Mouse (Mus musculus) CH12.LX (cell line): ENCODE data around the gene Dnajb11. TPM values are rescaled to one million over a fixed set of nuclear protein-coding genes. Genes with fewer than 3 reads are reported as not detected.

Source experiments
- DNase-seq: peaks from one replicate; pipeline ENCODE4 v3.0.0-alpha.2; 2013; ENCODE audit errors: extremely low read depth
- H3K27ac ChIP-seq: 2 replicates; pipeline ENCODE4 v1.5.1; 2012; ENCODE audit warnings: low read depth, mild to moderate bottlenecking, control low read depth, moderate library complexity; ENCODE audit not compliant: insufficient read depth
- H3K27me3 ChIP-seq: replicated peaks from 2 replicates; pipeline ENCODE3; 2012; ENCODE audit warnings: inconsistent platforms
- H3K36me3 ChIP-seq, 2 experiments: replicated peaks in 1 of 2; 2 replicates each; pipeline versions ENCODE3 to v1.6.1; 2012; ENCODE audit warnings: inconsistent platforms in 1 of 2, low read length in 1 of 2, mild to moderate bottlenecking in 1 of 2, mixed read lengths in 1 of 2, moderate library complexity in 1 of 2; ENCODE audit not compliant: control insufficient read depth in 1 of 2, insufficient read depth in 1 of 2
- H3K4me1 ChIP-seq, 2 experiments: 2 replicates each; pipeline ENCODE4 v1.6.1; 2012; ENCODE audit warnings: inconsistent platforms in 1 of 2, moderate library complexity in 1 of 2; ENCODE audit not compliant: insufficient read depth in 2 of 2, control insufficient read depth in 1 of 2
- H3K4me2 ChIP-seq: 2 replicates; pipeline ENCODE4 v1.6.1; 2012; ENCODE audit warnings: low read depth, mild to moderate bottlenecking, control low read depth; ENCODE audit not compliant: poor library complexity, insufficient read depth, severe bottlenecking
- H3K4me3 ChIP-seq, 3 experiments: fragments of 150-350 bp in 1 of 3; sonication (generic) in 1 of 3; replicated peaks in 1 of 3; 2 replicates each; pipeline versions ENCODE3 to v1.5.1; 2011 to 2012; ENCODE audit warnings: low read depth in 2 of 3, low read length in 2 of 3, mild to moderate bottlenecking in 2 of 3, moderate library complexity in 2 of 3, control low read depth in 1 of 3, improper control_type of control experiment in 1 of 3, inconsistent platforms in 1 of 3, mixed read lengths in 1 of 3; ENCODE audit not compliant: poor library complexity in 1 of 3
- H3K79me2 ChIP-seq: replicated peaks from 2 replicates; pipeline ENCODE4 v1.6.1; 2012; ENCODE audit warnings: mild to moderate bottlenecking, moderate library complexity; ENCODE audit not compliant: control insufficient read depth, poor library complexity, insufficient read depth, severe bottlenecking; ENCODE audit errors: extremely low read depth
- H3K9ac ChIP-seq: 2 replicates; pipeline ENCODE4 v1.6.1; 2012; ENCODE audit warnings: low read depth, mild to moderate bottlenecking, control low read depth, moderate library complexity; ENCODE audit not compliant: insufficient read depth
- H3K9me3 ChIP-seq: replicated peaks from 2 replicates; pipeline ENCODE3; 2012; ENCODE audit warnings: low read length, inconsistent platforms, mixed read lengths
- CHD2 ChIP-seq: IDR thresholded peaks from 2 replicates; pipeline ENCODE4 v1.6.1; 2011; ENCODE audit warnings: low read length, improper control_type of control experiment
- CTCF ChIP-seq, 2 experiments: IDR thresholded peaks in 1 of 2; conservative IDR thresholded peaks in 1 of 2; 2 replicates each; pipeline ENCODE4 v1.5.1; 2011 to 2012; ENCODE audit warnings: low read depth in 2 of 2, low read length in 2 of 2, improper control_type of control experiment in 1 of 2, inconsistent platforms in 1 of 2, mild to moderate bottlenecking in 1 of 2, moderate library complexity in 1 of 2
- JUN ChIP-seq: IDR thresholded peaks from 2 replicates; pipeline ENCODE4 v1.6.1; 2011; ENCODE audit warnings: low read depth, mild to moderate bottlenecking, low read length, improper control_type of control experiment, moderate library complexity; ENCODE audit not compliant: insufficient read depth
- MAZ ChIP-seq: IDR thresholded peaks from 2 replicates; pipeline ENCODE4 v1.6.1; 2012; ENCODE audit warnings: low read depth, mild to moderate bottlenecking, inconsistent platforms, low read length, improper control_type of control experiment, moderate library complexity
- PAX5 ChIP-seq: IDR thresholded peaks from 2 replicates; pipeline ENCODE4 v1.6.1; 2012; ENCODE audit warnings: low read length, inconsistent platforms, mixed read lengths
- RAD21 ChIP-seq: IDR thresholded peaks from 2 replicates; pipeline ENCODE4 v1.6.1; 2011; ENCODE audit warnings: low read depth, mild to moderate bottlenecking, low read length, improper control_type of control experiment, moderate library complexity
- SIN3A ChIP-seq: IDR thresholded peaks from 2 replicates; pipeline ENCODE4 v1.6.1; 2012; ENCODE audit warnings: low read length, improper control_type of control experiment, inconsistent platforms
- SMC3 ChIP-seq: IDR thresholded peaks from 2 replicates; pipeline ENCODE4 v1.6.1; 2011; ENCODE audit warnings: low read depth, low read length, improper control_type of control experiment
- UBTF ChIP-seq: IDR thresholded peaks from 2 replicates; pipeline ENCODE4 v1.6.1; 2012; ENCODE audit warnings: low read depth, mild to moderate bottlenecking, inconsistent platforms, low read length, improper control_type of control experiment, moderate library complexity
- dilution Hi-C: fragments of 300-500 bp; cut with MboI; formaldehyde crosslinking; loops from 2 replicates; pipeline ENCODE4 v1.14.3; 2020; ENCODE audit warnings: low sequenced_read_pairs; ENCODE audit not compliant: extremely low pct_unique_long_range_greater_than_20kb, extremely low pct_ligation_motif_present
- in situ Hi-C: fragments of 300-500 bp; cut with MboI; formaldehyde crosslinking; loops from 3 replicates; pipeline ENCODE4 v1.14.3; 2019; ENCODE audit warnings: low sequenced_read_pairs, low pct_ligation_motif_present, low pct_unique_long_range_greater_than_20kb, mixed read lengths
- polyA plus RNA-seq: library from polyadenylated mRNA; unstranded; fragments of >175 nt; gene quantifications from 2 replicates; pipeline ENCODE4 v1.2.1, GENCODE M21; 2012; ENCODE audit warnings: low read depth; ENCODE audit not compliant: insufficient read length
- total RNA-seq, 2 experiments: library from RNA; depleted of rRNA; stranded (reverse); fragments of 300-350 nt in 1 of 2; fragments of >200 nt in 1 of 2; gene quantifications; 2 replicates each; pipeline ENCODE4 v1.2.3; 2012 to 2014

Dnajb11 gene
- total and polyA plus RNA-seq, 3 experiments = 122 to 206 (median 129) TPM

DNA sequence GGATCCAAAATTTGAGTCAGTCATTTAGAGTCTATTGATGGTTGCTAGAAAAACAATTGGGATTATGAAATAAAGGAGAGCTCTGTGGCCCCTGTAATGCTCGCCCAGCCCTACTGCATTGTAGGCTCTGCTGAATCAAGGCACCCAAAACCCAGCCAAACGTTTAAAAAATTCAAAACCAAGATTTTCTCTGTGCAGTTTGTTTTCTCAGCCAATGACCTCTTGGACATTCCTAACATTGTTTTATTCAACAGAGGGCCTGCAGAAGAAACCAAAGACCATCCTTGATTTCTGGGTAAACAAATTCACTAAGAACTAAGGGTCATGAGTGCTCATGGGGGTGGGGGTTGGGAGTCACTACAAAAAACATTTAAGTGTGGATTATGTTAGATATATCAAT, 46.2 kb upstream of the Dnajb11 start, which contains the start of gene Crygs:
TSS of gene Crygs (minus strand) at position 101 of the 400 bp plus-strand sequence.
- dilution Hi-C loops = no loop called here
- TF ChIP-seq JUN (no peak), PAX5 (no peak), SIN3A (no peak), SMC3 (no peak)
- no peak within 1 kb of the TSS for H3K4me3 ChIP-seq
- no peak within 1 kb of the TSS for H3K9ac ChIP-seq
- H3K79me2 ChIP-seq = no peaks in the 10 kb centered on the region
- no peaks in the 10 kb centered on the region for H3K9me3 ChIP-seq
- in situ Hi-C loops = no loop called here
- no peaks in the 10 kb centered on the region for H3K27me3 ChIP-seq
- peaks cover 7 to 28% of the 10 kb centered on the region in 2 experiments for H3K36me3 ChIP-seq
- no peak for DNase-seq
- 0 out of 4 replicates have a peak, but pooled peaks cover 0 to 3% of the 10 kb centered on the region in 2 experiments for H3K4me1 ChIP-seq
- H3K4me2 ChIP-seq = no peak within 1 kb of the TSS
- no peak within 1 kb of the TSS for H3K27ac ChIP-seq

DNA sequence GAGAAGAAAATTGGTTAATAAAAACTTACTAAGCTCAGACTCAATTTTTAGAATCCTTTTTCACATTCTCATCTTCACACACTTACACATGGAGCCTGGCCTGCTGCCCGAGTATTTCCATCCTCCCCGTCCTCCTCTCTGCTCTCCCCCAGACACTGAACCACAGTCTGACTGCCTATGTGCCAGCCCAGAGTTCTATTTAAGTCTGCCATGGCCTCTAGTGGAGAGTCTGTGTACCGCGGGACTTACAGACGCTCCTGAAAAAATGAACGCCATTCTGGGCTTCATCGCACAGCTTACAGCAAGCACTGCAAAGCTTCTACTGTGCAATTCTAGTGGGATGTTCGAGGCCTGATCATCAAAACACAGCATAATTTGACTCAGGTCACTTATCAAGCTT, 36.9 kb upstream of the Dnajb11 start:
- H3K9me3 ChIP-seq = no peaks in the 10 kb centered on the region
- H3K27me3 ChIP-seq = no peaks in the 10 kb centered on the region
- H3K4me1 ChIP-seq = no peaks in the 10 kb centered on the region
- no peak overlapping the region for H3K27ac ChIP-seq
- TF ChIP-seq SMC3 = peak; percentile 38; the same call in 1 of the 2 replicates
- peak; percentile 49 for TF ChIP-seq RAD21
- TF ChIP-seq UBTF = no peak
- TF ChIP-seq CTCF (conservative IDR thresholded peaks at IDR 0.05 in 1 of 2, IDR thresholded peaks at IDR 0.05 in 1 of 2; ENCODE audit: low read depth in 2 of 2, low read length in 2 of 2) = peak; percentile 29 to 61; a peak in 2 of 4 replicates
- TF ChIP-seq, all 38 proteins: peak for 3
- peak; percentile 37 for DNase-seq
- H3K36me3 ChIP-seq = peaks cover 42 to 69% of the 10 kb centered on the region in 2 experiments
- dilution Hi-C loops = no loop called here
- H3K4me2 ChIP-seq = no peak overlapping the region
- no peak overlapping the region for H3K4me3 ChIP-seq
- no peak overlapping the region for H3K9ac ChIP-seq
- no peaks in the 10 kb centered on the region for H3K79me2 ChIP-seq
- in situ Hi-C loops = no loop called here

DNA sequence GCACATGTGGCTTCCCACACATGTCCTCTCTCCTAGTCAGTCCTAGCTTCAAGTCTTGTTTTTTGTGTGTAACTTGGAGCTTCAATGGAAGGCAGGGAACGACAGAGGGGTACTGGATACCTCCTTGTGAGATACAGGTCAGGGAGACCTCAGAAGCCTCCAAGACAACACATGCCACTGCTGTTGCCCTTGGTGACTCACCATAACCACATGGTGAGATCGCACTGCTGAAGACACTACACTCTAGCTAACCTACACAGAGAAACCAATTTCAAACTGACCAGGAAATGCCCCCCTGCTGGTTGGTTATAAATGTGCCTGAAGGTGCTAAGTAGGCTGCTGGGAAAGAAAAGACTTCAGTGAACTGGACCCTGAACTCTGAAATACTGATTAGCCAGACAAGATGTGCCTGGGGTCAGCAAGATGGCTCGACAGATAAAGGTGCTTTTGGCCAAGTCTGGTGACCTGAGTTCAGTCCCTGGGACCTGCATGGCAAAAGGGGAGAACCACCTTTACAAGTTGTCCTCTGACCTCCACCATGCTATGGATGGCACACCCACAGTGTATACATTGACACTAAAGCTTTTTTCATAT, 24.6 kb upstream of the Dnajb11 start:
- H3K79me2 ChIP-seq = no peaks in the 10 kb centered on the region
- no peak overlapping the region for H3K4me3 ChIP-seq
- no peaks in the 10 kb centered on the region for H3K27me3 ChIP-seq
- in situ Hi-C loops = no loop called here
- H3K9ac ChIP-seq = no peak overlapping the region
- dilution Hi-C loops = no loop called here
- TF ChIP-seq MAZ = no peak
- TF ChIP-seq CHD2 = no peak
- H3K27ac ChIP-seq = no peak overlapping the region
- no peak overlapping the region for H3K4me2 ChIP-seq
- H3K36me3 ChIP-seq = peaks cover 37 to 76% of the 10 kb centered on the region in 2 experiments
- H3K4me1 ChIP-seq = no peaks in the 10 kb centered on the region
- H3K9me3 ChIP-seq = peaks cover 6% of the 10 kb centered on the region
- DNase-seq = no peak
